Mouse (Mus musculus): ENCODE results near the gene Krt87. TPM values are rescaled to one million over a fixed set of nuclear protein-coding genes. Genes with fewer than 3 reads are reported as not detected.

Krt87 gene
- polyA plus RNA-seq, 1 experiment from 2014 or later = not detected

DNA sequence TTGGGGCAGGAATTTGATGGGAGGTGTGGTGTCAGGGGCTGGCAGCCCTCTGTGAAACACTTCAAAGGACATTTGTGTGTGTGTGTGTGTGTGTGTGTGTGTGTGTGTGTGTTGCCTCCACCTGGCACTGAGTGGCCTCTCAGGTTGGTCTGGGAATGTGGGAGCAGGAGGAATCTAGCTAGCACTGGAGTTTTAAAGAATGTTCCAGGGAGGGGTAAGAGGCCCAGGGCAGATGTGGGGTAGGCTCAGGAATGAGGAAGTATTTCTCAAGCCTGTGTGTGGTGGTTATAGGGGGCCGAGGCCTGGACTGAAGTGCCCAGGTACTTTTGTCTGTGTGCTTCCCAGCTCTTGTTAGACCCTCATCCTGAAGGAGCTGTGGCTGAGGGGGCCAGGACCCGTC, 27.8 kb downstream of the Krt87 start, which contains the start of gene Krt7:
TSS of gene Krt7 (plus strand) at position 269 of the 400 bp plus-strand sequence.
- Histone ChIP-seq H3K4me2 (ENCODE audit: low read depth) (no peak within 1 kb of the TSS), H3K27ac (ENCODE audit: low read depth, low read length) (no peak within 1 kb of the TSS), H3K9ac (ENCODE audit: low read length) (no peak within 1 kb of the TSS), H3K9me3 (ENCODE audit: control insufficient read depth, low read length) (no peaks in the 10 kb centered on the region), H3K36me3 (ENCODE audit: control insufficient read depth, insufficient read depth, low read length) (no peaks in the 10 kb centered on the region), H3K27me3 (ENCODE audit: control insufficient read depth, insufficient read depth, low read length) (peaks cover 18% of the 10 kb centered on the region), H3K4me1 (ENCODE audit: control insufficient read depth, insufficient read depth, low read length) (no peaks in the 10 kb centered on the region), H3K4me3 (ENCODE audit: low read depth, low read length) (no peak within 1 kb of the TSS)
- ATAC-seq (ENCODE audit: insufficient read depth, low FRiP score, low TSS enrichment) = no peak
- 57% methylated on average over 2 of the region's 2 CpGs for WGBS
- DNase-seq (ENCODE audit: low spot score) = no peak

DNA sequence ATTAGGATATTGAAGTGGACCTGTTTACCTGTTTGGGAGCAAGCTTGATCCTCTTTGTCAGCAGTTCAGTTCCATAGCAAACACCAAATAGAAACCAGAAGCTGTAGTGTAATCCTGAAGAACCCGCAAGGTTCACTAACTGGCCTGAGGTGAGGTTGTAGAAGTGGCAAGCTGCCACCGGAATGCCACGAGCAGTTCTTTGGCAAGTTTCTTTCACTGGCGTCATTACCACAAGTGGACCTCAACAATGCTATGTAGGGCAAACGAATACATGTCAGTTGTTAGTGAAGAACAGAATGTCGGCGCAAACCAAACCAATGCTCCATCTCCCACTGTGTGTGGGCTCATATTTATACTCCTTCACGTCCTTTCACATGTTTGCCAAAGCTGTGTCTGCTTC, 40.3 kb downstream of the Krt87 start:
- no peaks in the 10 kb centered on the region for H3K4me1 ChIP-seq (ENCODE audit: control insufficient read depth, insufficient read depth, low read length)
- H3K27ac ChIP-seq (ENCODE audit: low read depth, low read length) = no peak overlapping the region
- no peak overlapping the region for H3K9ac ChIP-seq (ENCODE audit: low read length)
- no peaks in the 10 kb centered on the region for H3K27me3 ChIP-seq (ENCODE audit: control insufficient read depth, insufficient read depth, low read length)
- DNase-seq (ENCODE audit: low spot score) (no peak), ATAC-seq (ENCODE audit: insufficient read depth, low FRiP score, low TSS enrichment) (no peak)
- no peak overlapping the region for H3K4me3 ChIP-seq (ENCODE audit: low read depth, low read length)
- no peaks in the 10 kb centered on the region for H3K9me3 ChIP-seq (ENCODE audit: control insufficient read depth, low read length)
- H3K36me3 ChIP-seq (ENCODE audit: control insufficient read depth, insufficient read depth, low read length) = no peaks in the 10 kb centered on the region
- whole genome bisulfite sequencing = 78% methylated on average over 8 of the region's 8 CpGs
- no peak overlapping the region for H3K4me2 ChIP-seq (ENCODE audit: low read depth)

DNA sequence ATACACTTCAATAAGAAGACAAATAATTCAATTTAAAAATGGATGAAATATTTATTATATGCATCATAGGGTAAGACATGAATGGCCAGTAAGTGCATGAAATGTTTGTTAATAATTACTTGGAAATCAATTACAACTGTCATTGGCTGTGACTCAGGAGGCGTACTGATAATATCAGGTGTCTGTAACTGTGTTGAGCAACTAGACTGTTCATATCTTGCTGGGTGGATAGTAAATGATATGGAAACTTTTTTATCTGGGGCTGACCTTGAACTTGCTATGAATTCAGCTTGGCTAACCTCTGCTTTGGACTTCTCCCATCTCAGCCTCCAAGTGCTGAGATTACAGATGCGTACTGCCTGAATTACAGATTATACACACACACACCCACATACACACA, 40.9 kb downstream of the Krt87 start:
- DNase-seq (ENCODE audit: low spot score) = no peak
- Histone ChIP-seq H3K36me3 (ENCODE audit: control insufficient read depth, insufficient read depth, low read length) (no peaks in the 10 kb centered on the region), H3K4me1 (ENCODE audit: control insufficient read depth, insufficient read depth, low read length) (no peaks in the 10 kb centered on the region), H3K4me2 (ENCODE audit: low read depth) (no peak overlapping the region), H3K9me3 (ENCODE audit: control insufficient read depth, low read length) (no peaks in the 10 kb centered on the region), H3K27me3 (ENCODE audit: control insufficient read depth, insufficient read depth, low read length) (no peaks in the 10 kb centered on the region), H3K4me3 (ENCODE audit: low read depth, low read length) (no peak overlapping the region), H3K9ac (ENCODE audit: low read length) (no peak overlapping the region), H3K27ac (ENCODE audit: low read depth, low read length) (no peak overlapping the region)
- no peak for ATAC-seq (ENCODE audit: insufficient read depth, low FRiP score, low TSS enrichment)
- 95% methylated on average over 2 of the region's 2 CpGs for WGBS

DNA sequence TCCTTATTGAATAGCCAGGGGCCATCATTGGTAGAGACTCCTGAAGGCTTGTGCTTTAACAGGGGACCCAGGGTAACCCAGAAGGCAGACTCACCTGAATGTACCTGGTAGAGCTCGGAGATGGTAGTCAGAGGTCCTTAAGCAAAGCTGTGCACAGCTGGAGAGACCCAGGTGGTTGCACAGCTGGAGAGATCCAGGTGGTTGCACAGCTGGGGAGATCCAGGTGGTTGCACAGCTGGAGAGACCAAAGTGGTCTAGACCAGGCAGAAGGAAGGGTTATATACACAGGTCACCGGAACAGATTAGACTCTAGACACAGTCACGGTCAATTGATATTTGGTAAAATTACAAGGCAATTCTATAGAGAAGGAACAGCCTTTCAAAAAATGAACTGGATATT, 41.7 kb downstream of the Krt87 start:
- Histone ChIP-seq H3K9me3 (ENCODE audit: control insufficient read depth, low read length) (no peaks in the 10 kb centered on the region), H3K36me3 (ENCODE audit: control insufficient read depth, insufficient read depth, low read length) (no peaks in the 10 kb centered on the region), H3K4me3 (ENCODE audit: low read depth, low read length) (no peak overlapping the region), H3K27ac (ENCODE audit: low read depth, low read length) (no peak overlapping the region), H3K4me1 (ENCODE audit: control insufficient read depth, insufficient read depth, low read length) (no peaks in the 10 kb centered on the region), H3K4me2 (ENCODE audit: low read depth) (no peak overlapping the region), H3K9ac (ENCODE audit: low read length) (no peak overlapping the region), H3K27me3 (ENCODE audit: control insufficient read depth, insufficient read depth, low read length) (no peaks in the 10 kb centered on the region)
- DNase-seq (ENCODE audit: low spot score) = no peak
- ATAC-seq (ENCODE audit: insufficient read depth, low FRiP score, low TSS enrichment) = no peak
- 73% methylated on average over 3 of the region's 3 CpGs for WGBS

DNA sequence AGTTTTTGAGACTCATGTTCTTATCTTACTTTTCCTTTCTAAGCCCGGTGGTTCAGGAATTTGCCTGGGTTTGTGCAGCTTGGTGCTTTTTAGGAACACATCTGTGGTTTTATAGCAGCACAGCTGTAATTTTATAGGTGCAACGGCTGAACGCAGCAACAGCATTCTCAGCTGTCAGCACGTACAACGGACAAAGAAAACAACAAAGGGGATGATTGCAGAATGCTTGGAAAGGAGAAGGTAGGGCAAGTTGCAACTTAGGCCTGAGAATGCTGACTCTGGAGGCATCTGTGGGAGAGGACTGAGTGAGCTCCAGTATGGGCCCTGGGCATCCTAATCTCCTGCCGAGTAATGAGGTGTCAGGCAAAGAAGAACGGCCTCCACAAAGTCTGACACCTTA, 42.1 kb downstream of the Krt87 start:
- no peak for ATAC-seq (ENCODE audit: insufficient read depth, low FRiP score, low TSS enrichment)
- Histone ChIP-seq H3K27me3 (ENCODE audit: control insufficient read depth, insufficient read depth, low read length) (no peaks in the 10 kb centered on the region), H3K4me1 (ENCODE audit: control insufficient read depth, insufficient read depth, low read length) (no peaks in the 10 kb centered on the region), H3K9me3 (ENCODE audit: control insufficient read depth, low read length) (no peaks in the 10 kb centered on the region), H3K36me3 (ENCODE audit: control insufficient read depth, insufficient read depth, low read length) (no peaks in the 10 kb centered on the region), H3K9ac (ENCODE audit: low read length) (no peak overlapping the region), H3K4me2 (ENCODE audit: low read depth) (no peak overlapping the region), H3K4me3 (ENCODE audit: low read depth, low read length) (no peak overlapping the region), H3K27ac (ENCODE audit: low read depth, low read length) (no peak overlapping the region)
- DNase-seq (ENCODE audit: low spot score) = no peak
- 42% methylated on average over 7 of the region's 7 CpGs for WGBS

DNA sequence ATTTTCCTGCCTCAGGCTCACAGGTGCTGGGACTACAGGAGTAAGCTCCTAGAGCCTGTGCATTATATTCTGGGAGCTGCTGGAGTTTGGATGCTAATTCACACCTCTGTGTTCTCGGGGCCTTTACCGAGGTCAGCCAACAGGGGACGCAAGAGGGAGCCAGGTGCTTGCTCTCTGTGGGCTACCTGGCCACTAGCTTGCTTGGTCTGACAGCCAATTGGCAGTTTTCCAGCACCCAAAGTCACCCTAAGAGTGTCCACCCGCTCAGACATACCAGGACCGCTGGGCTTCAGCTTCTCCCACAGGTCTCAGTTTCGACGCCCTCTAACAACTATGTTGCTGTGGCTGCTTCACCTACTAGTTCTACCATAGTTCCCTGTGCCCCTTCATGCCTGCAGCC, 43.7 kb downstream of the Krt87 start:
- H3K9me3 ChIP-seq (ENCODE audit: control insufficient read depth, low read length) = no peaks in the 10 kb centered on the region
- WGBS = 65% methylated on average over 7 of the region's 7 CpGs
- H3K36me3 ChIP-seq (ENCODE audit: control insufficient read depth, insufficient read depth, low read length) = no peaks in the 10 kb centered on the region
- H3K27ac ChIP-seq (ENCODE audit: low read depth, low read length) = no peak overlapping the region
- no peak overlapping the region for H3K4me3 ChIP-seq (ENCODE audit: low read depth, low read length)
- ATAC-seq (ENCODE audit: insufficient read depth, low FRiP score, low TSS enrichment) (no peak), DNase-seq (ENCODE audit: low spot score) (no peak)
- H3K4me1 ChIP-seq (ENCODE audit: control insufficient read depth, insufficient read depth, low read length) = no peaks in the 10 kb centered on the region
- H3K27me3 ChIP-seq (ENCODE audit: control insufficient read depth, insufficient read depth, low read length) = no peaks in the 10 kb centered on the region
- H3K4me2 ChIP-seq (ENCODE audit: low read depth) = no peak overlapping the region
- H3K9ac ChIP-seq (ENCODE audit: low read length) = no peak overlapping the region

DNA sequence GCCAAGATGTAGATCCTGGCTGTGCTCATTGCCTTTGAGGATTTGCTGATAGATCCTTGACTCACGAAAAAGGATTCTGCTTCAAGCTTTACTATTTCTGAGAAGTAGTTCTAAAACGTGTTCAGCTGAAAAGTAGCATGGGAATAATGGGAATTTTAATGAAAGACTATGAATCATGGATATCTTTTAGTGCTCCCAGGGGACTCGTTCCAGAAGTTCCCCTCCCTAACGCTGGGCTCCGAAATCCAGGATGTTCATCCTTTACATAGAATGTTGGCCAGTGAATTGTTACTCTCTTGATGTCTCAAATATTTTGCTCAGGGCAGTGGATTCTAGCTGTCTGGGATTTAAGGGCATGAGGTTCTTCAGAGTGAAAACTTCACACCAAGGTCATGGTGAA, 46.4 kb downstream of the Krt87 start:
- DNase-seq (ENCODE audit: low spot score) (no peak), ATAC-seq (ENCODE audit: insufficient read depth, low FRiP score, low TSS enrichment) (no peak)

DNA sequence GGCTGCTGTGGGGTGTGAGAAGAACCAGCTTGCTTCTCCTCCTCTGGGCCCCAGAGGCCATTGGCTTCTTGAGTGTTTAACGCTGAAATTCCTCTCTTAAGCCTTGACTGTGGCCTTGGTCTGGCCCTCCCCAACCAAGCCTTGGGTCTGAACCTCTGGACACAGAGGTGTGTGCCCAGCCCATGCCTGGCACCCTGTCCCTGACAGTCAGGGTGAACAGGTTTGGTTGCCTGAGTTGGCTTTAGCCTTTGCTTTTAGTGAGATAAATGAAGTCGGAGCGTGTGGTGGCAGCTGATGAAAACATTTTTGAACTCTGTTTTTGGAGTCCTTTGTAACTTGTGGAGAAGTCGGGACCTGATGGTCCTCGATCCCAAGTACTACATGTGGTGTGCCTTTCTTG, 48.4 kb downstream of the Krt87 start:
- Histone ChIP-seq H3K9me3 (ENCODE audit: control insufficient read depth, low read length) (no peaks in the 10 kb centered on the region), H3K4me3 (ENCODE audit: low read depth, low read length) (no peak overlapping the region), H3K36me3 (ENCODE audit: control insufficient read depth, insufficient read depth, low read length) (no peaks in the 10 kb centered on the region), H3K9ac (ENCODE audit: low read length) (no peak overlapping the region), H3K27me3 (ENCODE audit: control insufficient read depth, insufficient read depth, low read length) (no peaks in the 10 kb centered on the region), H3K4me2 (ENCODE audit: low read depth) (no peak overlapping the region), H3K27ac (ENCODE audit: low read depth, low read length) (no peak overlapping the region), H3K4me1 (ENCODE audit: control insufficient read depth, insufficient read depth, low read length) (no peaks in the 10 kb centered on the region)
- 88% methylated on average over 5 of the region's 5 CpGs for WGBS
- ATAC-seq (ENCODE audit: insufficient read depth, low FRiP score, low TSS enrichment) (no peak), DNase-seq (ENCODE audit: low spot score) (no peak)

More for the DNA sequence above, 46.4 kb downstream of the Krt87 start:
- no peaks in the 10 kb centered on the region for H3K4me1 ChIP-seq (ENCODE audit: control insufficient read depth, insufficient read depth, low read length)
- H3K27me3 ChIP-seq (ENCODE audit: control insufficient read depth, insufficient read depth, low read length) = no peaks in the 10 kb centered on the region
- 82% methylated on average over 5 of the region's 5 CpGs for WGBS
- H3K9ac ChIP-seq (ENCODE audit: low read length) = no peak overlapping the region
- H3K27ac ChIP-seq (ENCODE audit: low read depth, low read length) = no peak overlapping the region
- no peak overlapping the region for H3K4me3 ChIP-seq (ENCODE audit: low read depth, low read length)
- H3K9me3 ChIP-seq (ENCODE audit: control insufficient read depth, low read length) = no peaks in the 10 kb centered on the region
- no peak overlapping the region for H3K4me2 ChIP-seq (ENCODE audit: low read depth)
- no peaks in the 10 kb centered on the region for H3K36me3 ChIP-seq (ENCODE audit: control insufficient read depth, insufficient read depth, low read length)

DNA sequence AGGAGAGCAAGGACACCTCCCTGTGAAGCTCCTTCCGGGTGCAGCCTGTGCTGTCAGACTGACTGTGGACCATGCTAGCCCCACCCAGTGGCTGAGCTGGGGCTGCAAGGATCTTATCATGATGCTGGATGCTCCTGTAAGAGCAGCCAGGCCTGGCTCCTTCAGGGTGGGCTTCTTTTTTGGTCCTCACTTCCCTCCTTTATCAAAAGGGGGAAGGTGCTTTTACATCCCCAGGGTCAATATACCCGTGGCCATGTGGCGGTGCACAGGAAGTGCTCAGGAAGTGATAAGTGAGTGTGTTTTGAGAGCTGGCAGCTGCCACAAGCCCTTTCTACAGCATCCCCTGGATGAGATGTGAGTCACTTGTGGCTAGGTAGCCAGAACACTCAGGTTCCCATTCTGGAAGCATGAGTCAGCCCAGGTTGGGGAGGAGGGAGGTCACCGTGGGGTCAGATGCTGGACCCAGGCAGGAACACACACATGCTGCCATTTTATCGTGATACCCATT, 50.5 kb downstream of the Krt87 start:
- H3K27me3 ChIP-seq (ENCODE audit: control insufficient read depth, insufficient read depth, low read length) = no peaks in the 10 kb centered on the region
- ATAC-seq (ENCODE audit: insufficient read depth, low FRiP score, low TSS enrichment) = no peak
- WGBS = 57% methylated on average over 5 of the region's 5 CpGs

More for the DNA sequence above, 50.5 kb downstream of the Krt87 start:
- Histone ChIP-seq H3K9ac (ENCODE audit: low read length) (no peak overlapping the region), H3K4me3 (ENCODE audit: low read depth, low read length) (no peak overlapping the region), H3K9me3 (ENCODE audit: control insufficient read depth, low read length) (no peaks in the 10 kb centered on the region), H3K4me2 (ENCODE audit: low read depth) (no peak overlapping the region), H3K36me3 (ENCODE audit: control insufficient read depth, insufficient read depth, low read length) (no peaks in the 10 kb centered on the region), H3K27ac (ENCODE audit: low read depth, low read length) (no peak overlapping the region), H3K4me1 (ENCODE audit: control insufficient read depth, insufficient read depth, low read length) (no peaks in the 10 kb centered on the region)
- DNase-seq (ENCODE audit: low spot score) = no peak
